Mouse (Mus musculus) limb, embryonic 11.5 days (tissue): ENCODE measurements around the gene Ern2. TPM values are rescaled to one million over a fixed set of nuclear protein-coding genes. Genes with fewer than 3 reads are reported as not detected.

ENCODE experiments used
- ATAC-seq: fragments of 200-750 bp; cut with Nextera tagmentation; 2 replicates; pipeline ENCODE4 v1.8.0; 2017; ENCODE audit warnings: low read depth; ENCODE audit not compliant: insufficient number of reproducible peaks, low FRiP score, low TSS enrichment
- DNase-seq: peaks from one replicate; pipeline ENCODE4 v3.0.0-alpha.2; 2015; ENCODE audit warnings: low spot score
- H3K27ac ChIP-seq: fragments of 300-500 bp; sonication (generic); replicated peaks from 2 replicates; pipeline ENCODE4 v1.5.1; 2014; ENCODE audit warnings: low read depth, mild to moderate bottlenecking, low read length
- H3K27me3 ChIP-seq: fragments of 300-500 bp; sonication (generic); 2 replicates; pipeline ENCODE4 v1.6.1; 2014; ENCODE audit warnings: mild to moderate bottlenecking, low read length, mixed read lengths; ENCODE audit not compliant: control insufficient read depth, insufficient read depth
- H3K36me3 ChIP-seq: fragments of 300-500 bp; sonication (generic); 2 replicates; pipeline ENCODE4 v1.6.1; 2014; ENCODE audit warnings: mild to moderate bottlenecking, low read length, moderate library complexity, mixed read lengths; ENCODE audit not compliant: control insufficient read depth, insufficient read depth
- H3K4me1 ChIP-seq: fragments of 300-500 bp; sonication (generic); 2 replicates; pipeline ENCODE4 v1.6.1; 2014; ENCODE audit warnings: low read length, mixed read lengths; ENCODE audit not compliant: control insufficient read depth, insufficient read depth
- H3K4me2 ChIP-seq: fragments of 300-500 bp; sonication (generic); 2 replicates; pipeline ENCODE4 v1.6.1; 2014; ENCODE audit warnings: low read depth, mild to moderate bottlenecking, moderate library complexity; ENCODE audit not compliant: severe bottlenecking
- H3K4me3 ChIP-seq: fragments of 300-500 bp; sonication (generic); 2 replicates; pipeline ENCODE4 v1.5.1; 2014; ENCODE audit warnings: low read depth, low read length
- H3K9ac ChIP-seq: fragments of 300-500 bp; sonication (generic); 2 replicates; pipeline ENCODE4 v1.6.1; 2014; ENCODE audit warnings: mild to moderate bottlenecking, low read length
- H3K9me3 ChIP-seq: fragments of 300-500 bp; sonication (generic); 2 replicates; pipeline ENCODE4 v1.6.1; 2016; ENCODE audit warnings: low read length; ENCODE audit not compliant: control insufficient read depth
- WGBS: fragments of 180-500 bp; shearing (Covaris S2); extraction: QIAGEN DNeasy Blood & Tissue Kit; methylation state at CpG from one replicate; pipeline ENCODE4 v1.1.7; 2014; 5-methylcytosine and 5-hydroxymethylcytosine counted together
- polyA plus RNA-seq: library from polyadenylated mRNA; unstranded; fragments of >200 nt; fragmentation: Nextera tagmentation; extraction: Ambion mirVana; gene quantifications from 2 replicates; pipeline ENCODE4 v1.2.1, GENCODE M21; 2014

Gene Ern2
- polyA plus RNA-seq, result not detected in 2 replicates

DNA sequence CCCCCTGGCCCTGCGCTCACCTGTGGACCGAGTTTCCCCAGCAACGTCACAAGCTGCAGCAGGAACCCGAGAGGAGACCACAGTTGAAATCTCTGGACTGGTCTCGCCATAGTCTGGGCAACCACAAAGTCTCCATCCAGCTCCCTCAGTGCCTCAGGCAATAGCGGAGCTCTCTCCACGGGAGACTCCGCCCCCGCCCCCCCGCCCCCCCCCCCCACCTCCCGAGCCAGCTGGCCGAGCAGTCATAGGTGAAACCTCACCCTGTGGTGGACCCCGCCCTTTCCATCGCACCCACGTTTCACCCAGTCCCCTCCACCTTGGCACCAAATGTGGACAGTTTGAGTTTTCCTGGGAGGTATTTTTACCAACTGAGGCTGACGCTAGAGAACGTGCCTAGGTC lies at the start of gene Ern2:
Ern2 (minus strand) TSS at position 165 of the 400 bp plus-strand sequence.
- H3K4me2 ChIP-seq, result no peak within 1 kb of the TSS; the same call in 1 of the 2 replicates
- H3K27ac ChIP-seq, result no peak within 1 kb of the TSS
- DNase-seq (no peak), ATAC-seq (no peak; the same call in 1 of the 2 replicates)
- H3K9me3 ChIP-seq, result no peaks in the 10 kb centered on the region
- no peaks in the 10 kb centered on the region for H3K36me3 ChIP-seq
- no peaks in the 10 kb centered on the region for H3K4me1 ChIP-seq
- H3K4me3 ChIP-seq, result no peak within 1 kb of the TSS
- 17% methylated on average over 16 of the region's 17 CpGs for WGBS
- H3K9ac ChIP-seq, result no peak within 1 kb of the TSS
- H3K27me3 ChIP-seq, result no peaks in the 10 kb centered on the region

DNA sequence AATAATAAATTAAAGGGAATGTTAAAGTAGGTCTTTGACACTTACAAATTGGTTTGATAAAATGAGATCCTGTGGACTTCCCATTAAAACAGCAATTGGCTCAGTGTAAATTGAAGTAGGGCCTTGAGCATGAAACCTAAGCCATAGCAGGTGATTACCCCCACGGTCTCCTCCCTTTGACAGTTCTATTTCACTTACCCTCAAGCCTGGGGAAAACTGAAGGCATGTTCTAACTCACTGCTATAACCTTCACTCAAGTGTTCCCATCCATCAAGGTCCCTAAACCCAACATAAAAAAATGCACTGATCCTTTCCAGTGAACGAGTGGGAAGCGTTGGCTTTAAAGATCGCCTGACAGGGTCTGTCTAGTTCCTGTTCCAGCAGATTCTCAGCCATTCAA lies 44.9 kb upstream of the Ern2 start:
- DNase-seq, result no peak
- no peaks in the 10 kb centered on the region for H3K36me3 ChIP-seq
- no peak overlapping the region for H3K9ac ChIP-seq
- H3K4me1 ChIP-seq, result no peaks in the 10 kb centered on the region
- no peak overlapping the region for H3K27ac ChIP-seq
- no peak overlapping the region for H3K4me2 ChIP-seq
- no peaks in the 10 kb centered on the region for H3K27me3 ChIP-seq
- WGBS, result 72% methylated on average over 4 of the region's 4 CpGs
- ATAC-seq, result no peak
- H3K9me3 ChIP-seq, result no peaks in the 10 kb centered on the region
- no peak overlapping the region for H3K4me3 ChIP-seq

DNA sequence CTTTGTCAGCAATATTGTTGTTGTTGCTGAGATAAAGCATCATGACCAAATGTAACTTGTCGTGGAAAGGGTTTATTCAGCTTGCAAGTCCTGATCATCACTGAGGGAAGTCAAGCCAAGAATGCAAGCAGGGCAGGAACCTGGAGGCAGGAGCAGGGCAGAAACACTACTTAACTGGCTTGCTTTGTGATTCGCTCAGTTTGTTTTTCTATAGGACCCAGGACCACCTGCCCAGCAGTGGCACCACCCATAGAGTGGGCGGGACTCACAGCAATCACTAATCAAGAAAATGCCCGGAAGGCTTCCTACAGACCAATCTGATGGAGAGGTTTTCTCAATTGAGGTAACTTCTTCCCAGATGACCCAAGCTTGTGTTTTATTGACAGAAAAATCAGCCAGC lies 43.9 kb upstream of the Ern2 start:
- H3K9ac ChIP-seq, result no peak overlapping the region
- ATAC-seq (no peak), DNase-seq (no peak)
- H3K9me3 ChIP-seq, result no peaks in the 10 kb centered on the region
- H3K4me2 ChIP-seq, result no peak overlapping the region
- no peak overlapping the region for H3K4me3 ChIP-seq
- 72% methylated on average over 4 of the region's 4 CpGs for WGBS
- H3K4me1 ChIP-seq, result no peaks in the 10 kb centered on the region
- no peaks in the 10 kb centered on the region for H3K27me3 ChIP-seq
- no peak overlapping the region for H3K27ac ChIP-seq
- no peaks in the 10 kb centered on the region for H3K36me3 ChIP-seq

DNA sequence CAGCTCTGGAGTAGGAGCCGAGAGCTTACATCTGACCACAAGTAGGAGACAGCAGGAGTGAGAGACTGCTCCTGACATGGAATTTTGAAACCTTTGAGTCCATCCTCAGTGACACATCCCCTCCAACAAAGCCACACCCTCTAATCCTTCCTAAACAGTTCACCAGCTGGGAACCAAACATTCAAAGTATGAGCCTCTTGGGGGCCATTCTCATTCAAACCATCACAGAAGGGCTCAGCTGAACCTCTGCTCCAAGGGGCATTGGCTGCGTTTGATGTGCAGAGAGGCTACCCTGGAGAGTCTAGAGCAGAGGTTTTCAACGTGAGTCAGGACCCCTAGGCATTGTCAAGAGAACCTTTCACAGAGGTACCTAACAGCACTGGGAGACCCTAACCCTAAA lies 43.3 kb upstream of the Ern2 start:
- Histone ChIP-seq H3K4me2 (no peak overlapping the region), H3K36me3 (no peaks in the 10 kb centered on the region), H3K27ac (no peak overlapping the region), H3K4me1 (no peaks in the 10 kb centered on the region), H3K4me3 (no peak overlapping the region), H3K9me3 (no peaks in the 10 kb centered on the region), H3K27me3 (no peaks in the 10 kb centered on the region), H3K9ac (no peak overlapping the region)
- no peak for DNase-seq
- WGBS, result 56% methylated on average over 3 of the region's 3 CpGs
- no peak for ATAC-seq

DNA sequence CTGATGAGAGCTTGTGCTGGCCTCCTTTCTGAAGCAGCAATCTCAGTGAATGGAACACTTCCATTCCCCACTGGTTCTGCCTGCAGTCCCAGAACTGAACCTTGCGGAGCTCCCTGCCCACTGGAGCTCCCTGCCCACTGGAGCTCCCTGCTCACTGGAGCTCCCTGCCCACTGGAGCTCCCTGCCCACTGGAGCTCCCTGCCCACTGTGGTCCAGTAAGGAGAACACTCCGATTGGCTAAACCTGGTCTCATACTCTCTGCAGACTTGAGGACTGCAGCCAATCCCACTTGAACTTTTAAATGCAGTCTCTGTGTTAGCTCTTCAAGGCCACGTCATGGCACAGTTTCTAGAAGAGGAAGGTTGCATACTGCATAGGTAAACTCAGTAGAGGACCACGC lies 40.7 kb upstream of the Ern2 start:
- DNase-seq (no peak), ATAC-seq (no peak)
- Histone ChIP-seq H3K4me2 (no peak overlapping the region), H3K9ac (no peak overlapping the region), H3K27ac (no peak overlapping the region), H3K9me3 (no peaks in the 10 kb centered on the region), H3K27me3 (no peaks in the 10 kb centered on the region), H3K36me3 (no peaks in the 10 kb centered on the region), H3K4me3 (no peak overlapping the region), H3K4me1 (no peaks in the 10 kb centered on the region)
- 83% methylated on average over 4 of the region's 4 CpGs for WGBS

DNA sequence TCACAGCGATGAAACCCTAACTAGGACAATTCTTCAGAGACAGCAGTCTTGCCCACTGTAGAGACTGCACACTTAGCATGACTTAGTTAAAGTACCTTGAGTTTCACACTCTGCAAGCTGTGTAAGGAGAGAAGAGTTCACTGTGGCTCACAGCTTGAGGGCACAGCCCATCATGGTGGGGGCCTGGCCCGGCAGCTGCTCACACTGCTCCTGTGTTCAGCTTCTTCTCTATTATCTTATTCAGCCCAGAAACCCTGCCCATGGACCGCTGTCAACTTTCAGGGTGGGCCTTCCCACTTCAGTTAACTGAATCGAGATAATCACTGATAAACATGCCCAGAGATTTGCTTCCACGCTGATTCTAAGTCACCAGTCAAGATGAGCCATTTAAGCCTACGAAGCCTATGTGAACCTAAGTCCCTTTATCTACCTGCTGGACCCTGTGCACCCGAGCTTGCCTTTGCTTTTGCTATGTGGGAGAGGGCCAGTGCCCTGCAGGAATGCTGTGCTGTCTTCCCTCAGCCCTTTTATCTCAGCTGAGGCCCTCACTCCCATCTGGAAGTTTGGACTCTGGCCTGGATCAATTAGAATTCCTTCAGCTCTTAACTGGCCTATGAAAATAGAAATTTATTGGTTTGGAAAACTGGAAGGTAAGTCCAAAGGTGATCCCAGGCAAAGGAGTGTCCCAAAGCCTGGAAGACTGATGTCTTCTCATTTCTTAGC lies 40.2 kb upstream of the Ern2 start:
- Histone ChIP-seq H3K9me3 (no peaks in the 10 kb centered on the region), H3K27me3 (no peaks in the 10 kb centered on the region), H3K36me3 (no peaks in the 10 kb centered on the region), H3K9ac (no peak overlapping the region), H3K4me1 (no peaks in the 10 kb centered on the region), H3K27ac (no peak overlapping the region), H3K4me3 (no peak overlapping the region), H3K4me2 (no peak overlapping the region)
- 80% methylated on average over 7 of the region's 7 CpGs for WGBS
- ATAC-seq, result no peak
- DNase-seq, result no peak

DNA sequence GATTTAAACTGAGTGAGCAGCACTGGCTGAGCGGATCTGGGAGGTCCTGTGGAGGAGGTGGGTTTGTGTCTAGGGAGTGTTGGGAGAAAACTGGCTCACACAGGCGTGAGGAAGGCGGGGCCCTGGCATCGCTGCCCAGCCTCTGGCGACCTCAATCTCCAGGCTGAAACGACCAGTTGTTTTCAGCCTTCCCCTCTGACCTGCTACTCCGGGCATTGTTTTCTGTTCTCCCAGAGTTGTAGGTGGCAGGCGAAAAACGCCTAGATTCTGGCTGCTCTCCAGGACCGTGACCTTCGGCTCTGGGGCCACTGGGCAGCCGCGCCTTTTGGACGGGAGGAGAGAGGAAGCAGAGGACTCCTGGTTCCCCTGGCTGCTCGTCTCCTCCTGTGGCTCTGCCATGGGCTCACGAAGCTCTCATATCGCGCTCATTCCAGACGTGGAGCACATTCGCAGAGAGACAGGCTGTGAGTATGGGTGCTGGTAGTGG lies 33.4 kb upstream of the Ern2 start, which contains the start of gene Chp2:
Chp2 (plus strand) TSS at position 182 of the 487 bp plus-strand sequence.
- Histone ChIP-seq H3K27ac (no peak within 1 kb of the TSS), H3K36me3 (no peaks in the 10 kb centered on the region), H3K4me1 (no peaks in the 10 kb centered on the region), H3K4me3 (no peak within 1 kb of the TSS), H3K9ac (no peak within 1 kb of the TSS), H3K27me3 (no peaks in the 10 kb centered on the region), H3K4me2 (peak within 1 kb of the TSS; percentile 27; the same call in 1 of the 2 replicates), H3K9me3 (no peaks in the 10 kb centered on the region)
- ATAC-seq (no peak), DNase-seq (no peak)
- WGBS, result 21% methylated on average over 20 of the region's 20 CpGs

DNA sequence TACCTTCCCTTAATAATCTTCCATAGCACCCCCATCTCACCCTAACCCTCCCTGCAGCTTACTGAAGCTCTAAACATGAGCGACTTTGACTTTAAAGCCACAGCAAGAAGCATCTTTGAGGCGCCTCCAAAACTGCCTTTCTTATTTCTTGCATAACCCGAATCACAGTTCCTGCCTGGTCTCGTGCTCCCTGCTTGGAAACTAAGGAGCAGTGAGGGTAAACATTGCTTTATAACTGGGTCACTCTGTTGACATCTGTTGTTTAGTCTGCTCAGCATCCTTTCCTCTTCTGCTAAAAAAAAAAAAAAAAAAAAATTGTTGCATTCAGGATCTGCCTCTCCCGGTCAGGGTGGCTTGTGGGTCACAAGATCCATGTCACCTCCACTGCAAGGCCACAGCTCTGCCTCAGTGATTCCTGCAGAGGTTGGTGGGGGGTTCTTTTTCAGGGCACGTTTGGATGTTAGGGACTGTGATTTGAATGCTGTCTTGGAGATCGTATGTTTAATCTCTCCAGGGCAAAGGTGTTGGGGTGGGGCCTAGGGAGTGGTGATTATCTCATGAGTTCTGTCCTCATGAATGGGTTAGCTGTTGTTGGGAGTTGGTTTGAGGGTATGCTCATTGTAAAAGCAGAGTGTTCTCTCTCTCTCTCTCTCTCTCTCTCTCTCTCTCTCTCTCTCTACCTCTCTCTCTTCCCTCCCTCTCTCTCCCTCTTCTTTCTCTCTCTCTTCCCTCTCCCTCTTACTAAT lies 22.4 kb upstream of the Ern2 start:
- Histone ChIP-seq H3K27ac (no peak overlapping the region), H3K4me3 (no peak overlapping the region), H3K4me2 (no peak overlapping the region), H3K36me3 (no peaks in the 10 kb centered on the region), H3K27me3 (no peaks in the 10 kb centered on the region), H3K4me1 (no peaks in the 10 kb centered on the region), H3K9me3 (no peaks in the 10 kb centered on the region), H3K9ac (no peak overlapping the region)
- ATAC-seq (no peak), DNase-seq (no peak)
- WGBS, result 50% methylated on average over 7 of the region's 7 CpGs
